Mouse (Mus musculus): Measurements from ENCODE around the gene Elovl3.

DNA sequence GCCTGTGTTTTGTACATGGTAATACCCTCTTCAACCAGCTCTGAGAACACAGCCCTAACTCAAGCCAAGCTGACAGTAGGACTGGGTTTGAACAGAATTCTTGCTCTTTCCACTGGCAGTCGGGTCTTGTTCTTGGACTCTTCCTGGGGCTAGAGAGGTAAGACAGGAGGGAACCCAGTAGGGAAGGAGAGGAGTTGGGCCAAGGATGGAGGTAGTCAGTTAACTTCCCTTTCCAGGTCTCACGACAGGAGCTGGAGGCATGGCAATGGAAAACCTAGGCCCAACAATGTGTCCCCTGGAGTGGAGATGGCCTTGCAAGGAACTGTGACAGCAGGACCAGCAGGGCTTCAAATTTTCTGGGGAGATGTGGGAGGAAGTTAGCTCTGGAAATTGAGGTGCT lies 8.6 kb downstream of the Elovl3 start:
- TF ChIP-seq GATA1 (IDR thresholded peaks at IDR 0.05; ENCODE audit: borderline replicate concordance, low read length) (no peak), FLI1 (IDR thresholded peaks at IDR 0.05; ENCODE audit: low read length) (no peak)

Data from megakaryocyte, embryonic 14.5 days (primary cell).